Mouse (Mus musculus) lung, postnatal 0 days (tissue): ENCODE data around the gene Chrna9.

Experiments used
- CTCF ChIP-seq: IDR thresholded peaks from 2 replicates; pipeline ENCODE4 v1.5.1; 2016; ENCODE audit warnings: antibody characterized with exemption, mild to moderate bottlenecking
- EP300 ChIP-seq: IDR thresholded peaks from 2 replicates; pipeline ENCODE4 v1.6.1; 2016; ENCODE audit warnings: antibody characterized with exemption, mild to moderate bottlenecking, control low read depth

- TF ChIP-seq CTCF = no peak
- no peak for TF ChIP-seq EP300
Observed at GRCm38 (mm10) chr5:65914342-65914741, 20.4 kb upstream of the Chrna9 start.
